Mouse (Mus musculus) cerebellum, postnatal 36 days (tissue): ENCODE measurements around the gene Mrpl43.

Experiments used
- DNase-seq, 2 experiments: peaks; one replicate each; pipeline ENCODE4 v3.0.0; 2021 to 2022; ENCODE audit warnings: mixed read lengths in 2 of 2

Mrpl43 gene

DNA sequence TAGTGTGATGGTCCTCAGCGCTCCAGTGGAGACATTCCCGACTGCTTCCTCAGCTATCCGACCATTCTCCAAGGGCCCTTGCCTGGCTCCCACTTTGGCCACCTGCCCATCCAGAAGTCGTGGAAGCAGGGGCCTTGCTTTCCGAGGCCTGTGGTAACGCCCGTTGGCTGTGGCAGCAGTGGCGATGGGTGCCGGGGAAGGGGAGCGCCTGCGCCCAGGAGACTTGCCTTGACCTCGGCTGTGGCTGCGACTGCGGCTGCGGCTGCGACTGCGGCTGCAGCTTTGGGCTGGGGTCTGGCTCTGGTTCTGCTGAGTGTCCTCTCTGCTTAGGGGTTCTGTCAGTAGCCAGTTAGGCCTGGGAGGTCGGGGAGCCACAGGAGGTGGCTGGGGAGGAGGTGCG, 22.5 kb upstream of the Mrpl43 start:
- DNase-seq, result peak in 1 of 2 experiments; percentile 16

- DNase-seq, result no peak
Observed at GRCm38 (mm10) chr19:45027848-45028247, 21.6 kb upstream of the Mrpl43 start.

GRCm38 (mm10) chr19:45026958-45027670, 20.9 kb upstream of the Mrpl43 start:
- DNase-seq, result no peak

GRCm38 (mm10) chr19:45025937-45026568, 19.8 kb upstream of the Mrpl43 start:
- DNase-seq, result peak in 1 of 2 experiments; percentile 22

DNA sequence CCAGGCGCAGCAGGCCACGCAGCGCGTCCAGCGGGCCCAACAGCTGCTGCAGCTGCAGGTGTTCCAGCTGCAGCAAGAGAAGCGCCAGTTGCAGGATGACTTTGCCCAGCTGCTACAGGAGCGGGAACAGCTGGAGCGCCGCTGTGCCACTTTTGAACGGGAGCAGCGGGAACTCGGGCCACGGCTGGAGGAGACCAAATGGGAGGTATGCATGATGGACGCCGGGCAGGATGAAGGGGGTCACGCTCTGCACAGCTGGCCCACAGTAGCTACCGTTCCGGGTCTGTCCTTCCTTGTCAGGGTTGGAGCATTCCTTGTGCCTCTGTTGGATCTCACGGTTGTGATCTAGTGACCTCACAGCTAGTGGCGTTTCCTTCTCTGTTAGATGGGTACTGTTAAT, 18.5 kb upstream of the Mrpl43 start:
- DNase-seq, result no peak

DNA sequence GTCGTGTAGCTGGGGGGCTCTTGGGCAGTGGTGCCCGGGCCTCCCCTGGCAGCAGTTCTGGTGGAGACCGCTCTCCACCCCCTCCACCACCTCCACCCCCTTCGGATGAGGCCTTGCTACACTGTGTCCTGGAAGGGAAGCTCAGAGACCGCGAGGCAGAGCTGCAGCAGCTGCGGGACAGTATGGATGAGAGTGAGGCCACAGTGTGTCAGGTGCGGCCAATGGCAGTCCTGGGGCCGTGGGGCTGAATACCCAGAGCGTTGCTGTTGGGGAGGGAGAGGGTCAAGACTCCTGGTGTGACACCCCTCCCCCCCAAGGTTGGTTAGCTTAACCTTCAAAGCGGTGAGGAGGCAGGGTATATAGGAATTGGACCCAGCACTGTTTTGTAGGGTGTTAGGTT, 17.8 kb upstream of the Mrpl43 start:
- no peak for DNase-seq

DNA sequence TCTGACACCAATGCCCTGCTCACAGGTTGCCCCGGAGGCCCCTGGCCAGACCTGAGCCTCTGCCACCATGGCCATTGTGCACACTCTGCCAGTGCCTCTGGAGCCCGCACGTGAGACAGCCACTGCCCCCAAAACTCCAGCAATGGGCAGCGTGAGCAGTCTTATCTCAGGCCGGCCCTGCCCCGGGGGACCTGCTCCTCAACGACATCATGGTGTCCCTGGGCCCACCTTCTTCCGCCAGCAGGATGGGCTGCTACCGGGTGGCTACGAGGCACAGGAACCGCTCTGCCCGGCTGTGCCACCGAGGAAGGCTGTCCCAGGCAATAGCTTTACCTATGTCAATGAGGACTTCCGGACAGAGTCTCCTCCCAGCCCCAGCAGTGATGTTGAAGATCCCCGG, 15.1 kb upstream of the Mrpl43 start:
- DNase-seq, result no peak

- no peak for DNase-seq
Observed at GRCm38 (mm10) chr19:45020348-45020747, 14.1 kb upstream of the Mrpl43 start.

- DNase-seq, result peak; percentile 34 to 38
Observed at GRCm38 (mm10) chr19:45018351-45018831, 12.1 kb upstream of the Mrpl43 start.

DNA sequence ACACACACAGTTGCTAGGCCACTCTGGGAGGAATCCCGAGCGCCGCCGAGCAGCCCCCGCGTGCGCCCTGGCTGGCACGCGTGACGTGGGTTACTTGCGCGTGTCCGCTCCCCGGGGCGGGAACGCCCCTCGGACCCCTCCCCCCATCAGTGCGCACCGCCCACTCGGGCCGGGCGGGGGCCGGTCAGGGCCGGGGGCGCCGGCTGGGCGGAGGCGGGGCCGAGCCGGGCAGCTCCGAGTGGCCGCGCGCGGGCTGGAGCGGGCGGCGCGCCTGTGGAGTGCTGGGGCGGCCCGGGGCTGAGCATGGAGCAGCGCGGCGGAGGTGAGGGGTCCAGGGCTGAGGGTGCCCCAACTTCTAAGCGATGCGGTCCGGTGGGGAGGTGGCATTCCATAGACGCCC, 11.7 kb upstream of the Mrpl43 start:
- peak; percentile 66 to 80 for DNase-seq

DNA sequence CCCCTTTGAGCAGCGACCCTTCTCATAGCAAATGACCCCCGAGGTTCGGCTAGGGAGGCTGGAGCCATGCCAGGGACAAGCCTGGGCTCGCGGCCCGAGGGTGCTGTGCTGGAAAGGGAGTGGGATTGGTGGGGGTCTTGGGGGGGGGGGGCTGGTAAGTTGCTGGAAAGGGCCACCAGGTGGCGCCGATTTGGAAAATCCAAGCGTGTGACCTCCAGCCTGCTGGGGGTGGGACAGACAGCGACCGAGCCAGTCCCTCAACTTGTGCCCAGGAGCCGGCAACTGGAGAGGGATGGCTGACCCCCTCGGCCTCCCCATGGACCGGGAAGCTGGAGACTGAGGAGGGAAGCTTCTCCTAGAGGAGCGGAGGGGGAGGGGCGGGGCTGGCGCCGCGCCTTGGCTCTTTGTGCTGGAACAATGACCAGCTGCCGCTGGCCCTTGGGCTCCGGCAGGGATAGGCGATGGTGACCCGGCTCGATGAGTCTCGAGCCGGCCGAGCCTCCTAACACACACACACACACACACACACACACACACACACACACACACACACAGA, 11.1 kb upstream of the Mrpl43 start:
- peak; percentile 85 for DNase-seq

GRCm38 (mm10) chr19:45016341-45017215, 10.3 kb upstream of the Mrpl43 start:
- DNase-seq, result peak; percentile 82 to 83

DNA sequence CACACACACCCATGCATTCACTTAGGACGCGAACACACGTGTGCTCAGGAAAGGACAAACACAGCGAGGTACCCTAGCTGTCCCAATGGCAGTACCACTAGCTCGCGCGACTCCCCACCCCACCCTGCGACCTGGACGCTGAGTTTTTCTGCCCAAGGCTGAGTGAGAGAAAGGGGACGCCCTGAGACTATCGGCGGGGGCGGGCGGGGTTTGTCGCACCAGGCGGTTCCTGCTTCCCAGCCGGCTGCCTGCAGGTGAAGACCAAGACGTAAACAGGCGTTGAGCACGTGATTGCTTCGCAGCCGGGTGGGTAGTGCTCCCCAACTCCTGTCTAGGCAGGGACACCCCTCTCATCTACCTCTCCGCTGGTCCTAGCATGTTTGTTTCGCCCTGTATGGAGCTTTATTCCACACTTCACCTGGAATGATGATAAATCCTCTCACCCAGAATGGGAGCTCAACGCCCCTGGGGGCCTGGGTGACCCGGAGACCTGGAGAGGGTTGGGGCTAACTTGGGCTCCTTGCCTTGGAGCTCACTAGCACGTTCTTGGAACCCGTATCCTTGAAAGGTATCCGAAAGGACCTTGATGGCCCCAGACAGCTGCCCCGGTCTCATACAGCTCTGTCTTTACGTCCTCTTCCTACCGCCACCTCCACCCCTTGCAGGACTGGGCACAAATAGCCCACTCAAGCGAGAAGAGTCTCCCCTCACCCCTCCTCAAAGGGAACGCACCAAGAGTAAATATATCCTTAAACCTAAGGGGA, 9.5 kb upstream of the Mrpl43 start:
- peak; percentile 71 to 74 for DNase-seq

- peak; percentile 65 to 66 for DNase-seq
Observed at GRCm38 (mm10) chr19:45014981-45015402, 8.8 kb upstream of the Mrpl43 start.

DNA sequence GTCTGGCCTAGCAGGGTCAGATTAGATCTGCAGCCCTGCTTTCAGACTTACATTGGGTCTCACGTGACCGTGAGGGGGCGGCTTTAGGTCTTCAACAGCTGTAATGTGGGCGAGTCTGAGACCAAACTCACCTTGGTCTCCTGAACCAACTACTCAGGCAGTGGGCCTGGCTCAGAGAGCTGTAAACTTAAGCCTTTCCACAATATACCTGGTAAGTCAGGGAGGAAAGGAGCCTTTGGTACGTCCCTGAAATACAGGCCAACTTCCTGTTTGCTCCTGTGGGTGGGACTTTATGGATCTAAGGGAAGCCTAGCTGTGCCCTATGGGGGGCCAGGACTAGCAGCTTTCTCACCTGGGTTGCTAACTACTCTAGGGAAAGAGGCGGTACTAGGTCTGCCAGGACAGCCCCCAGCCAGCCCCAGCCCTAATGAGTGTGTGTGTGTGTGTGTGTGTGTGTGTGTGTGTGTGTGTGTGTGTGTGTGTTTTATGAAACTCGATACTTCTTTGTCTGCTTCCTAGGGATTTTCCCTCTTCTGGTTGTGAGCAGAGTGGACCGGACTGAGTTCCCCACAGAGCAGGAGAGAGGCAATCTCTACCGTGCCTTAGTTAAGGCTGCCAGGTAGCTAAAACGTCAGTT, 8.2 kb upstream of the Mrpl43 start, which contains the start of gene Lzts2:
TSS of gene Lzts2 (plus strand) at position 80 of the 637 bp plus-strand sequence.
- no peak for DNase-seq

DNA sequence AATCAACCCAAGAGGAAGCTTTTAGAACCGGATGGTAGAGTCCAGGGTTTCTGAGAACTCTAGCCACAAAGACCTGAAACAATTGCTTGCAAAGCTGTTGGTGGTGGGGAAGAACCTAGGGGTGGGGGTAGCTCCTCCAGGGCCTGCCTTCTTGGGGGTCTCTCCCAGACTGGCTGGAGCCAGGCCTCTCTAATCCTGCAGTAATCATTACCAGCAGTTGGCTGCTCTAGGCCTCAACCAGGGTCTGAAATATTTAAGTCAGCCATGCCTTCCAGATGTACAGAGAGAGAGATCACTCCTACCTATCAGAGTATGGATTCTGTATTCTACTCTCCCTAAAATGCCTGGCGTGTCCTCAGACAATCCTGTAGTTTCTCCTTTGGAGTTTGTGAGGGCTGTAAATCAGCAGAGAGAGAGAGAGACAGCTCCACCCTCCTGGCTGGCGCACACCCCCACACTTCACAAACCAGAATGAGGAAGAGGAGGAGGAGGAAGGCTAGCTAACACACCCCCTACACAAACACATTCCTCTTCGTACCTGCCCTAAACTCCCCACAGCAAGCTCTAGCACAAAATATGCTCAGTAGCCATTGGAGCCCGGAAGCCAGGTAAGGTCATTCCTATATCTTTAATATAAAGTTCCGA, 7.5 kb upstream of the Mrpl43 start:
- no peak for DNase-seq

- DNase-seq, result peak in 1 of 2 experiments; percentile 49
Observed at GRCm38 (mm10) chr19:45012636-45013035, 6.4 kb upstream of the Mrpl43 start.

DNA sequence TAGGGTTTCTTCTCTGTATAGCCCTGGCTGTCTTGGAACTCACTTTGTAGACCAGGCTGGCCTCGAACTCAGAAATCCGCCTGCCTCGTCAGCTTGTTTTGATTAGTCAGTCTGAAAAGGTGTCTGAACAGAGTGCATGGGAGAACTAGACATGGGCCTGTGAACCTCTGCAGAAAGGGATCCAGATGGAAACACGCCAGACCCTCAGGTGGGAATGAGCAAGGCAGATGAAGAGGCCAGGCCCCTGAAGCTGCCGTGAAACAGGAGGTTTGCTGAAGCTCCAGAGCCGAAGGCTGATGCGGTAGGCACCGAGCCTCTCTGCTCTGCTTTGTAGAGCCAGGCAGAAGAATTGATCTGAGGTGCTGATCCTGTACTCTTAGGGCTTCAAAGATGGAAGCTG, 6.0 kb upstream of the Mrpl43 start:
- no peak for DNase-seq

- no peak for DNase-seq
Observed at GRCm38 (mm10) chr19:45010646-45011045, 4.4 kb upstream of the Mrpl43 start.

GRCm38 (mm10) chr19:45007425-45008191, 1.4 kb upstream of the Mrpl43 start:
- no peak for DNase-seq
